ENCODE assay signal across 8 mouse cellular contexts in the genomic region with DNA sequence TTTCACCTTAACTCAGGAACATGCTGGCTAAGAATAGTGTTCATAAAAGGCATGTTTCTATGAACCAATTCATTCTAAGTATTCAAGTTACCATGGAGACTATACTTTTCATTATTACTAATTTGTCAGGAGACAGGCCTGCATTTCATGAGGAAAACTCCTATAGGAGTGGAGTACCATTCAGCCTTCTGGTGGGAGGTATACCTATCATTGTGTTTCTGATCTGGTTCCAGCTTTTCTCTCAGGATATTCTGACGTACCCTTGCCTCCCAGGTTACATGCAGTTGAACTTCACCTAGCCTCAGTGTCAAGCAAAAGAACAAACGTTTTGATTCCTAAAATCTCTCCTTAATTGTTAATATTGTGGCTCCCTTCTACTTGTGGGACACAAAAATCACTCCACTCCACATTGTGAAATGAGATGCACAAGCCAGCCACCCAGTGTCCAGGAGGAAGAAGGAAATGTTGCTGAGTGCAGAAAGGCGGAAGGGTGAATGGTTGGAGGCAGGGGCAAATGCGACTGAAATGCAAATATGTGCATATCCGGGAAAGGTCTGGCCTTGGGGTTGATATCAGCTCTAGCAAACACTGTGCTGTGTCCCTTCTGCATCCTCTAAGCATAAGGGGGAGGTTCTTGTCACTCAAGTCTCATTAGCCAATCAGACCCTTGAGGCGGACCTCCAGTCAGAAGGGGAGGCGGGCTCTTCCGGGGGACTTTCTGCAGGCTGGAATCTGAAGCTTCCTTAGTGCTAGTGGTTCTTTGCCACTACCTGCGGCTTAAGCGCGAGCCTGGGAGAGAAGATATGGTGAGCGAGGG. TPM values are rescaled to one million over a fixed set of nuclear protein-coding genes. Genes with fewer than 3 reads are reported as not detected.
DNase-seq lines count a peak whose midpoint lies in the region; ATAC-seq and TF ChIP-seq lines count a peak whose summit lies in the region.

D130040H23Rik (plus strand) TSS at position 695 of the 817 bp plus-strand sequence.

- peak within 1 kb of the TSS; percentile 36; the same call in 1 of the 2 replicates for H3K27ac ChIP-seq in cortical plate, adult 2 months (ENCODE audit: insufficient read depth, low read length)

- intact Hi-C loops in left cerebral cortex, postnatal 10 days (cut with DNase I): no loop called here

- peak; percentile 82 for TF ChIP-seq POLR2A in cortical plate, adult 2 months (IDR thresholded peaks at IDR 0.05; ENCODE audit: extremely low read depth, insufficient read depth, low read length)

- peak within 1 kb of the TSS; percentile 51 for H3K4me3 ChIP-seq in cortical plate, adult 2 months (ENCODE audit: insufficient read depth, low read length)

- ATAC-seq in megakaryocyte progenitor cell, adult 5-6 weeks (replicated peaks; ENCODE audit: poor library complexity): peak; percentile 99

- no peak for TF ChIP-seq CTCF in cortical plate, adult 2 months (IDR thresholded peaks at IDR 0.05; ENCODE audit: extremely low read depth, insufficient read depth, low read length)

- 0 out of 2 replicates have a peak, but pooled peaks cover 2% of the 10 kb centered on the region for H3K4me1 ChIP-seq in cortical plate, adult 2 months (ENCODE audit: control insufficient read depth, insufficient read depth, low read length)

- DNase-seq in adrenal gland, adult 18-20 months (ENCODE audit: low spot score in 2 of 2): peak; percentile 34
- peak; percentile 55 for DNase-seq in gastrocnemius, postnatal 10 days
- DNase-seq in induced T-regulatory cell, adult 2 months (ENCODE audit: low read depth): peak; percentile 90
- DNase-seq in left cerebral cortex, postnatal 10 days (ENCODE audit: extremely low spot score in 1 of 2, low spot score in 2 of 2): peak; percentile 84 to 87
- DNase-seq in right cerebral cortex, postnatal 10 days (ENCODE audit: low spot score in 2 of 2): peak; percentile 89 to 93
- peak; percentile 46 to 59 for DNase-seq in urinary bladder, postnatal 36 days (ENCODE audit: low spot score in 2 of 2)

RNA-seq across cellular contexts. Expression of gene D130040H23Rik, which starts in this region (rescaled TPM):
- total RNA-seq in adrenal gland, adult 18-20 months (2021): 1 to 10 TPM; 1.9 to 5.3 TPM
- 8.5 and 9.7 TPM in 2 replicates for polyA plus RNA-seq in cortical plate, adult 2 months (2012; rRNA removed)
- 1 to 10 TPM; 2.1 to 3.5 TPM for total RNA-seq in gastrocnemius, postnatal 10 days (2021)
- total RNA-seq in left cerebral cortex, postnatal 10 days (2021): 10 to 100 TPM; 21.9 to 22.4 TPM
- total RNA-seq in megakaryocyte progenitor cell, adult 5-6 weeks (2015): 5.8 and 10.9 TPM in 2 replicates
- total RNA-seq in megakaryocyte progenitor cell, adult 5-6 weeks (2017): 1.7 and 8.2 TPM in 2 replicates

Comparison
In these comparisons a context has a peak if more than half of its experiments do, and no peak if none do; other contexts are left out.
1. Peak in every context shown above with its lines: DNase-seq, ATAC-seq, H3K4me3 ChIP-seq and H3K27ac ChIP-seq.
2. DNase-seq: peak in every context shown above with its lines; median percentile 91 in right cerebral cortex, postnatal 10 days; 90 in induced T-regulatory cell, adult 2 months; 86 in left cerebral cortex, postnatal 10 days; 55 in gastrocnemius, postnatal 10 days; 52 in urinary bladder, postnatal 36 days; 34 in adrenal gland, adult 18-20 months.